Mouse (Mus musculus) thymus, adult 2 months (tissue): ENCODE results near the gene Clhc1.

Experiments
- CTCF ChIP-seq: fragments of 200-500 bp; IDR thresholded peaks from 2 replicates; pipeline ENCODE4 v1.5.1; 2012; ENCODE audit warnings: mild to moderate bottlenecking, control low read depth, low read length, moderate library complexity, borderline replicate concordance; ENCODE audit not compliant: control insufficient read depth, poor library complexity, insufficient read depth; ENCODE audit errors: extremely low read depth
- POLR2A ChIP-seq: fragments of 200-500 bp; IDR thresholded peaks from 2 replicates; pipeline ENCODE4 v1.6.1; 2012; ENCODE audit warnings: mild to moderate bottlenecking, low read length, control low read depth, moderate library complexity; ENCODE audit not compliant: control insufficient read depth, poor library complexity, insufficient read depth; ENCODE audit errors: extremely low read depth

- TF ChIP-seq CTCF (no peak), POLR2A (no peak)
These were observed 47.5 kb downstream of the Clhc1 start for GRCm38 (mm10) chr11:29595217-29595616.
